8 mouse cellular contexts compared by ENCODE assay signal in genomic region chr16:55974903-55975285, GRCm38 (mm10). TPM values are rescaled to one million over a fixed set of nuclear protein-coding genes. Genes with fewer than 3 reads are reported as not detected.
DNase-seq lines count a peak whose midpoint lies in the region; ATAC-seq and TF ChIP-seq lines count a peak whose summit lies in the region.

No protein-coding gene starts in this region.

- peak; percentile 23 to 29 for DNase-seq in layer of hippocampus, adult 2 months (ENCODE audit: low spot score in 2 of 2)
- DNase-seq in layer of hippocampus, postnatal 36 days: no peak
- no peak for DNase-seq in Patski (ENCODE audit: low read depth, low spot score)
- DNase-seq in cerebellum, postnatal 4 days (ENCODE audit: low spot score in 2 of 2): no peak

- no peaks in the 10 kb centered on the region for H3K9me3 ChIP-seq in embryonic facial prominence, embryonic 15.5 days (replicated peaks)
- H3K9me3 ChIP-seq in hindbrain, embryonic 15.5 days: no peaks in the 10 kb centered on the region
- H3K9me3 ChIP-seq in lung, embryonic 16.5 days (ENCODE audit: control insufficient read depth, low read length): no peaks in the 10 kb centered on the region

- CTCF ChIA-PET in Patski (lab: Charles Lee): interaction anchor here (1.3 to 1.5 kb wide), 2 partner anchors 45 to 89 kb away, joined by 3 to 4 read pairs; no protein-coding TSS in a partner anchor

- ATAC-seq in Patski: peak; percentile 27
- ATAC-seq in embryonic facial prominence, embryonic 15.5 days (ENCODE audit: insufficient number of reproducible peaks, low FRiP score, low TSS enrichment, low read depth): no peak
- ATAC-seq in hindbrain, embryonic 15.5 days (ENCODE audit: low FRiP score, low read depth): no peak
- 0 out of 2 replicates have a peak, but pooled peaks have one; percentile 12 for ATAC-seq in lung, embryonic 16.5 days (ENCODE audit: low read depth)

- POLR2A ChIA-PET in Patski (lab: Charles Lee): interaction anchor here (1.3 kb wide), 1 partner anchor 54 kb away, joined by 4 read pairs; the partner anchor contains the start of gene Pcnp

- TF ChIP-seq CTCF in layer of hippocampus, adult 2 months (conservative IDR thresholded peaks at IDR 0.05): no peak
- no peak for TF ChIP-seq CTCF in Patski (IDR thresholded peaks at IDR 0.05)
- no peak for TF ChIP-seq CTCF in small intestine, adult 2 months (IDR thresholded peaks at IDR 0.05; ENCODE audit: extremely low read depth, insufficient read length, insufficient replicate concordance, low read depth, low read length)

- TF ChIP-seq POLR2A in small intestine, adult 2 months (IDR thresholded peaks at IDR 0.05; ENCODE audit: low read depth, low read length): no peak

- H3K4me2 ChIP-seq in embryonic facial prominence, embryonic 15.5 days (replicated peaks): peak overlapping the region; percentile 80
- peak overlapping the region; percentile 89 for H3K4me2 ChIP-seq in hindbrain, embryonic 15.5 days
- H3K4me2 ChIP-seq in lung, embryonic 16.5 days (ENCODE audit: low read depth, low read length): peak overlapping the region; percentile 64

- no peaks in the 10 kb centered on the region for H3K27me3 ChIP-seq in Patski
- no peaks in the 10 kb centered on the region for H3K27me3 ChIP-seq in embryonic facial prominence, embryonic 15.5 days
- no peaks in the 10 kb centered on the region for H3K27me3 ChIP-seq in hindbrain, embryonic 15.5 days
- no peaks in the 10 kb centered on the region for H3K27me3 ChIP-seq in lung, embryonic 16.5 days (ENCODE audit: control insufficient read depth, insufficient read depth, low read depth, low read length)
- no peaks in the 10 kb centered on the region for H3K27me3 ChIP-seq in small intestine, adult 2 months (ENCODE audit: control insufficient read depth, insufficient read depth, low read length)

- WGBS in embryonic facial prominence, embryonic 15.5 days: 3% methylated on average over 14 of the region's 14 CpGs
- WGBS in hindbrain, embryonic 15.5 days: 5% methylated on average over 14 of the region's 14 CpGs
- 5% methylated on average over 14 of the region's 14 CpGs for WGBS in lung, embryonic 16.5 days
- under 1% methylated on average over 14 of the region's 14 CpGs for WGBS in small intestine, adult 2 months

- H3K4me3 ChIP-seq in layer of hippocampus, adult 2 months: peak overlapping the region; percentile 77
- peak overlapping the region; percentile 100 for H3K4me3 ChIP-seq in embryonic facial prominence, embryonic 15.5 days (replicated peaks)
- peak overlapping the region; percentile 87 for H3K4me3 ChIP-seq in hindbrain, embryonic 15.5 days
- H3K4me3 ChIP-seq in lung, embryonic 16.5 days (ENCODE audit: low read length): peak overlapping the region; percentile 84
- peak overlapping the region; percentile 99 for H3K4me3 ChIP-seq in small intestine, adult 2 months (ENCODE audit: low read depth, low read length)

- H3K27ac ChIP-seq in layer of hippocampus, adult 2 months: peak overlapping the region; percentile 95
- H3K27ac ChIP-seq in embryonic facial prominence, embryonic 15.5 days (replicated peaks): peak overlapping the region; percentile 95
- H3K27ac ChIP-seq in hindbrain, embryonic 15.5 days (replicated peaks): peak overlapping the region; percentile 88
- peak overlapping the region; percentile 91 for H3K27ac ChIP-seq in lung, embryonic 16.5 days (ENCODE audit: low read length)
- H3K27ac ChIP-seq in small intestine, adult 2 months (ENCODE audit: insufficient read depth, low read depth, low read length): peak overlapping the region; percentile 69

- in situ Hi-C loops in Patski (cut with MboI; ENCODE audit: low pct_unique_long_range_greater_than_20kb): loop anchor here (10.0 kb wide), 1 partner anchor 90 kb away; no protein-coding TSS in a partner anchor

- H3K9ac ChIP-seq in embryonic facial prominence, embryonic 15.5 days: peak overlapping the region; percentile 90
- H3K9ac ChIP-seq in hindbrain, embryonic 15.5 days: peak overlapping the region; percentile 91
- peak overlapping the region; percentile 97 for H3K9ac ChIP-seq in lung, embryonic 16.5 days (ENCODE audit: low read length)

- peaks cover 25% of the 10 kb centered on the region for H3K4me1 ChIP-seq in embryonic facial prominence, embryonic 15.5 days
- peaks cover 30% of the 10 kb centered on the region for H3K4me1 ChIP-seq in hindbrain, embryonic 15.5 days (replicated peaks)
- H3K4me1 ChIP-seq in lung, embryonic 16.5 days (replicated peaks; ENCODE audit: control insufficient read depth, insufficient read depth, low read length): peaks cover 17% of the 10 kb centered on the region
- H3K4me1 ChIP-seq in small intestine, adult 2 months (ENCODE audit: control insufficient read depth, insufficient read depth, insufficient read length, low read length): peaks cover 2% of the 10 kb centered on the region; the same call in 1 of the 2 replicates

- H3K36me3 ChIP-seq in embryonic facial prominence, embryonic 15.5 days: peaks cover 29% of the 10 kb centered on the region
- H3K36me3 ChIP-seq in hindbrain, embryonic 15.5 days: peaks cover 28% of the 10 kb centered on the region
- H3K36me3 ChIP-seq in lung, embryonic 16.5 days (ENCODE audit: control insufficient read depth, insufficient read depth, low read length): peaks cover 24% of the 10 kb centered on the region
- peaks cover 20% of the 10 kb centered on the region for H3K36me3 ChIP-seq in small intestine, adult 2 months (ENCODE audit: control insufficient read depth, insufficient read depth, low read length)

RNA-seq across cellular contexts. Expression of gene Zbtb11, which starts 1.2 kb away (rescaled TPM):
- 10 to 100 TPM; 49.6 to 52.3 TPM for total RNA-seq in layer of hippocampus, adult 2 months (2021)
- 10 to 100 TPM; 50.3 to 52.2 TPM for total RNA-seq in layer of hippocampus, postnatal 36 days (2021)
- polyA plus RNA-seq in Patski (2021): 13.6 TPM
- 19.1 TPM in 2 replicates for polyA plus RNA-seq in embryonic facial prominence, embryonic 15.5 days (2015; fragmentation: Nextera tagmentation; extraction: Ambion mirVana)
- polyA plus RNA-seq in hindbrain, embryonic 15.5 days (2015; fragmentation: Nextera tagmentation; extraction: Ambion mirVana): 22.1 and 23.3 TPM in 2 replicates
- polyA plus RNA-seq in lung, embryonic 16.5 days (2015; fragmentation: Nextera tagmentation; extraction: Ambion mirVana): 18.3 and 18.7 TPM in 2 replicates
- polyA plus RNA-seq in small intestine, adult 2 months (2012; rRNA removed): 1.6 and 2.4 TPM in 2 replicates

RNA-seq across cellular contexts. Expression of gene Rpl24, which starts 8.8 kb away (rescaled TPM):
- 100 to 1,000 TPM; 399 to 405 TPM for total RNA-seq in layer of hippocampus, adult 2 months (2021)
- total RNA-seq in layer of hippocampus, postnatal 36 days (2021): 100 to 1,000 TPM; 392 to 411 TPM
- polyA plus RNA-seq in Patski (2021): 905 TPM
- polyA plus RNA-seq in embryonic facial prominence, embryonic 15.5 days (2015; fragmentation: Nextera tagmentation; extraction: Ambion mirVana): 716 and 747 TPM in 2 replicates
- 454 and 488 TPM in 2 replicates for polyA plus RNA-seq in hindbrain, embryonic 15.5 days (2015; fragmentation: Nextera tagmentation; extraction: Ambion mirVana)
- 682 and 760 TPM in 2 replicates for polyA plus RNA-seq in lung, embryonic 16.5 days (2015; fragmentation: Nextera tagmentation; extraction: Ambion mirVana)
- 14.5 and 40.5 TPM in 2 replicates for polyA plus RNA-seq in small intestine, adult 2 months (2012; rRNA removed)

RNA-seq across cellular contexts. Expression of gene Cep97, which starts 40.2 kb away (rescaled TPM):
- total RNA-seq in layer of hippocampus, adult 2 months (2021): 10 to 100 TPM; 16.0 to 19.6 TPM
- total RNA-seq in layer of hippocampus, postnatal 36 days (2021): 10 to 100 TPM; 17.2 to 17.4 TPM
- 9.4 TPM for polyA plus RNA-seq in Patski (2021)
- 11.1 and 12.0 TPM in 2 replicates for polyA plus RNA-seq in embryonic facial prominence, embryonic 15.5 days (2015; fragmentation: Nextera tagmentation; extraction: Ambion mirVana)
- polyA plus RNA-seq in hindbrain, embryonic 15.5 days (2015; fragmentation: Nextera tagmentation; extraction: Ambion mirVana): 11.7 and 12.2 TPM in 2 replicates
- polyA plus RNA-seq in lung, embryonic 16.5 days (2015; fragmentation: Nextera tagmentation; extraction: Ambion mirVana): 9.8 and 11.0 TPM in 2 replicates
- 0.20 and 0.25 TPM in 2 replicates for polyA plus RNA-seq in small intestine, adult 2 months (2012; rRNA removed)

RNA-seq across cellular contexts. Expression of gene Pcnp, which starts 54.6 kb away (rescaled TPM):
- 100 to 1,000 TPM; 145 to 161 TPM for total RNA-seq in layer of hippocampus, adult 2 months (2021)
- 100 to 1,000 TPM; 153 to 157 TPM for total RNA-seq in layer of hippocampus, postnatal 36 days (2021)
- polyA plus RNA-seq in Patski (2021): 96.6 TPM
- 211 and 218 TPM in 2 replicates for polyA plus RNA-seq in embryonic facial prominence, embryonic 15.5 days (2015; fragmentation: Nextera tagmentation; extraction: Ambion mirVana)
- 193 and 199 TPM in 2 replicates for polyA plus RNA-seq in hindbrain, embryonic 15.5 days (2015; fragmentation: Nextera tagmentation; extraction: Ambion mirVana)
- 207 and 226 TPM in 2 replicates for polyA plus RNA-seq in lung, embryonic 16.5 days (2015; fragmentation: Nextera tagmentation; extraction: Ambion mirVana)
- 1.1 and 2.9 TPM in 2 replicates for polyA plus RNA-seq in small intestine, adult 2 months (2012; rRNA removed)

Comparison
In these comparisons a context has a peak if more than half of its experiments do, and no peak if none do; other contexts are left out.
1. DNase-seq: peak in layer of hippocampus, adult 2 months (2 of 2); none in layer of hippocampus, postnatal 36 days (0 of 2), Patski (single experiment) and cerebellum, postnatal 4 days (0 of 2).
2. ATAC-seq: peak in Patski (single experiment) and lung, embryonic 16.5 days (single experiment); none in embryonic facial prominence, embryonic 15.5 days (single experiment) and hindbrain, embryonic 15.5 days (single experiment).
3. RNA of gene Rpl24, which starts 8.8 kb away (polyA plus RNA-seq): 905 TPM in Patski (single experiment), 682 to 760 TPM in lung, embryonic 16.5 days, 716 to 747 TPM in embryonic facial prominence, embryonic 15.5 days and 454 to 488 TPM in hindbrain, embryonic 15.5 days; 14.5 to 40.5 TPM in small intestine, adult 2 months; every median in the first group is over 10 times any median in the second.
4. Peak in every context shown above with its lines, with median percentiles within 50 percentile points of each other: H3K27ac ChIP-seq, H3K4me3 ChIP-seq, H3K4me2 ChIP-seq and H3K9ac ChIP-seq.